Mouse (Mus musculus) embryonic facial prominence, embryonic 13.5 days (tissue): ENCODE measurements around the gene Tgfbr3. TPM values are rescaled to one million over a fixed set of nuclear protein-coding genes. Genes with fewer than 3 reads are reported as not detected.

ENCODE experiments used
- ATAC-seq: fragments of 200-750 bp; cut with Nextera tagmentation; 2 replicates; pipeline ENCODE4 v1.8.0; 2017; ENCODE audit warnings: low read depth; ENCODE audit not compliant: insufficient number of reproducible peaks, insufficient read depth, low FRiP score, low TSS enrichment
- H3K27ac ChIP-seq: fragments of 300-500 bp; sonication (generic); 2 replicates; pipeline ENCODE4 v1.5.1; 2015; ENCODE audit warnings: moderate library complexity, mild to moderate bottlenecking, inconsistent platforms
- H3K27me3 ChIP-seq: fragments of 300-500 bp; sonication (generic); 2 replicates; pipeline ENCODE4 v1.6.1; 2015; ENCODE audit warnings: mild to moderate bottlenecking, inconsistent platforms
- H3K36me3 ChIP-seq: fragments of 300-500 bp; sonication (generic); 2 replicates; pipeline ENCODE4 v1.6.1; 2015; ENCODE audit warnings: mild to moderate bottlenecking, inconsistent platforms
- H3K4me1 ChIP-seq: fragments of 300-500 bp; sonication (generic); 2 replicates; pipeline ENCODE4 v1.6.1; 2015; ENCODE audit warnings: inconsistent platforms
- H3K4me2 ChIP-seq: fragments of 300-500 bp; sonication (generic); 2 replicates; pipeline ENCODE4 v1.6.1; 2015; ENCODE audit warnings: moderate library complexity, mild to moderate bottlenecking, inconsistent platforms
- H3K4me3 ChIP-seq: fragments of 300-500 bp; sonication (generic); 2 replicates; pipeline ENCODE4 v1.5.1; 2015; ENCODE audit warnings: mild to moderate bottlenecking, inconsistent platforms
- H3K9ac ChIP-seq: fragments of 300-500 bp; sonication (generic); 2 replicates; pipeline ENCODE4 v1.6.1; 2015; ENCODE audit warnings: mild to moderate bottlenecking, inconsistent platforms
- H3K9me3 ChIP-seq: fragments of 300-500 bp; sonication (generic); 2 replicates; pipeline ENCODE4 v1.6.1; 2016; ENCODE audit warnings: inconsistent platforms
- WGBS: fragments of 180-500 bp; shearing (Covaris S2); methylation state at CpG from one replicate; pipeline ENCODE4 v1.1.7; 2015; ENCODE audit warnings: mixed read lengths; 5-methylcytosine and 5-hydroxymethylcytosine counted together
- polyA plus RNA-seq: library from polyadenylated mRNA; unstranded; fragments of >200 nt; fragmentation: Nextera tagmentation; extraction: Ambion mirVana; gene quantifications from 2 replicates; pipeline ENCODE4 v1.2.1, GENCODE M21; 2015

Gene Tgfbr3
- polyA plus RNA-seq, 1 experiment from 2014 or later: 35.9 TPM

- H3K27me3 ChIP-seq: no peaks in the 10 kb centered on the region
- H3K4me2 ChIP-seq: no peak overlapping the region
- H3K4me1 ChIP-seq: no peaks in the 10 kb centered on the region
- no peak overlapping the region for H3K9ac ChIP-seq
- no peak overlapping the region for H3K4me3 ChIP-seq
- WGBS: 70% methylated on average over 5 of the region's 5 CpGs
- H3K27ac ChIP-seq: no peak overlapping the region
- ATAC-seq: no peak
- H3K36me3 ChIP-seq: no peaks in the 10 kb centered on the region
- no peaks in the 10 kb centered on the region for H3K9me3 ChIP-seq
Measured at GRCm38 (mm10) chr5:107064922-107065321, 224.5 kb downstream of the Tgfbr3 start.

GRCm38 (mm10) chr5:107062229-107062852 lies 227.1 kb downstream of the Tgfbr3 start:
- ATAC-seq: no peak
- 76% methylated on average over 12 of the region's 12 CpGs for WGBS
- Histone ChIP-seq H3K4me3 (no peak overlapping the region), H3K9ac (no peak overlapping the region), H3K4me1 (no peaks in the 10 kb centered on the region), H3K4me2 (no peak overlapping the region), H3K9me3 (no peaks in the 10 kb centered on the region), H3K27me3 (no peaks in the 10 kb centered on the region), H3K27ac (no peak overlapping the region), H3K36me3 (no peaks in the 10 kb centered on the region)

GRCm38 (mm10) chr5:107059514-107059913 lies 229.9 kb downstream of the Tgfbr3 start:
- H3K27me3 ChIP-seq: no peaks in the 10 kb centered on the region
- no peak overlapping the region for H3K4me3 ChIP-seq
- H3K4me2 ChIP-seq: no peak overlapping the region
- no peak overlapping the region for H3K27ac ChIP-seq
- H3K9me3 ChIP-seq: no peaks in the 10 kb centered on the region
- WGBS: 87% methylated on average over 5 of the region's 5 CpGs
- H3K4me1 ChIP-seq: peaks cover 8% of the 10 kb centered on the region; the same call in 1 of the 2 replicates
- H3K36me3 ChIP-seq: no peaks in the 10 kb centered on the region
- ATAC-seq: no peak
- H3K9ac ChIP-seq: no peak overlapping the region

- H3K4me3 ChIP-seq: no peak overlapping the region
- no peaks in the 10 kb centered on the region for H3K9me3 ChIP-seq
- WGBS: 71% methylated on average over 4 of the region's 4 CpGs
- peaks cover 8% of the 10 kb centered on the region; the same call in 1 of the 2 replicates for H3K4me1 ChIP-seq
- H3K36me3 ChIP-seq: no peaks in the 10 kb centered on the region
- H3K27me3 ChIP-seq: no peaks in the 10 kb centered on the region
- H3K9ac ChIP-seq: no peak overlapping the region
- H3K27ac ChIP-seq: no peak overlapping the region
- no peak overlapping the region for H3K4me2 ChIP-seq
- no peak for ATAC-seq
Measured at GRCm38 (mm10) chr5:107058642-107059041, 230.8 kb downstream of the Tgfbr3 start.

Other genes with a start within 250 kb of the Tgfbr3 start
- 6.6 and 6.9 TPM in 2 replicates for gene Brdt, start 41.5 kb upstream of the Tgfbr3 start, polyA plus RNA-seq
- 1.2 TPM in 2 replicates for gene Ephx4, start 113.1 kb upstream of the Tgfbr3 start, polyA plus RNA-seq
- gene Lpcat2b, start 141.9 kb upstream of the Tgfbr3 start, polyA plus RNA-seq: not detected in 2 replicates
- gene Btbd8, start 148.4 kb upstream of the Tgfbr3 start, polyA plus RNA-seq: 5.9 and 6.2 TPM in 2 replicates
- 0.66 and 0.72 TPM in 2 replicates for gene Gm42669, start 218.0 kb upstream of the Tgfbr3 start, polyA plus RNA-seq
- gene 1700028K03Rik, start 245.1 kb upstream of the Tgfbr3 start, polyA plus RNA-seq: 0.18 and 0.36 TPM in 2 replicates